Mouse (Mus musculus) spleen, adult 2 months (tissue): Measurements from ENCODE around the gene Arpc1b.

Source experiments
- CTCF ChIP-seq: fragments of 200-500 bp; IDR thresholded peaks from 2 replicates; pipeline ENCODE4 v1.5.1; 2011; ENCODE audit warnings: mild to moderate bottlenecking, inconsistent platforms; ENCODE audit not compliant: insufficient read depth, insufficient read length, insufficient replicate concordance; ENCODE audit errors: extremely low read depth
- POLR2A ChIP-seq: fragments of 200-500 bp; IDR thresholded peaks from 2 replicates; pipeline ENCODE4 v1.6.1; 2011; ENCODE audit warnings: low read depth, low read length, inconsistent platforms

- TF ChIP-seq CTCF (no peak), POLR2A (no peak)
Measured at GRCm38 (mm10) chr5:145130995-145131394, 17.0 kb downstream of the Arpc1b start.
